Mouse (Mus musculus) splenic B cell, adult 2 months (primary cell): Measurements from ENCODE around the gene Cel.

ENCODE experiments used
- DNase-seq: peaks from one replicate; pipeline ENCODE4 v3.0.0-alpha.2; 2011; ENCODE audit warnings: low read depth, low spot score
- H3K27me3 ChIP-seq: 2 replicates; pipeline ENCODE4 v1.6.1; 2012; ENCODE audit warnings: mild to moderate bottlenecking, low read length, moderate library complexity, mixed read lengths; ENCODE audit not compliant: control insufficient read depth, poor library complexity, insufficient read depth, severe bottlenecking
- H3K36me3 ChIP-seq: 2 replicates; pipeline ENCODE4 v1.6.1; 2012; ENCODE audit warnings: mild to moderate bottlenecking, low read length, moderate library complexity, mixed read lengths; ENCODE audit not compliant: control insufficient read depth, poor library complexity, insufficient read depth, severe bottlenecking

Gene Cel

DNA sequence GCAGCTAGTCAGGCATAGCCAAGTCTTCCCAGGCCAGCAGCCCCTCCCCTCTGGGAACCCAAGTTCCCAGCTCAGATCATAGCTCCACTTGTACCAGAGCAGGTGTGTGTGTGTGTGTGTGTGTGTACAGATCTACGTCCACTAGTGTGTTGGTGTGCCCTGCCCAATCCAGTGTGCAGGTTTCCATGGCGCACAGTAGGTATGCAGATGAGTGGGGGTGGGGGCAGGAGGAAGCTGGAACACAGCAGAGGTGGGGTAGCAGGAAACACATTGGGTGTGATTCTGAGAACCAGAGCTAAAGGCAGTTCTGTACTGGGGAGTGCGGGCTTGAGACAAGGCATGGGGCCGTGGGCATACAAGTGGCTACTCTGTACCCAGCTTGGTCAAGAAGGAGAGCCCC is 1.2 kb upstream of the Cel start:
- Histone ChIP-seq H3K27me3 (no peaks in the 10 kb centered on the region), H3K36me3 (no peaks in the 10 kb centered on the region; the same call in 1 of the 2 replicates)
- no peak for DNase-seq

DNA sequence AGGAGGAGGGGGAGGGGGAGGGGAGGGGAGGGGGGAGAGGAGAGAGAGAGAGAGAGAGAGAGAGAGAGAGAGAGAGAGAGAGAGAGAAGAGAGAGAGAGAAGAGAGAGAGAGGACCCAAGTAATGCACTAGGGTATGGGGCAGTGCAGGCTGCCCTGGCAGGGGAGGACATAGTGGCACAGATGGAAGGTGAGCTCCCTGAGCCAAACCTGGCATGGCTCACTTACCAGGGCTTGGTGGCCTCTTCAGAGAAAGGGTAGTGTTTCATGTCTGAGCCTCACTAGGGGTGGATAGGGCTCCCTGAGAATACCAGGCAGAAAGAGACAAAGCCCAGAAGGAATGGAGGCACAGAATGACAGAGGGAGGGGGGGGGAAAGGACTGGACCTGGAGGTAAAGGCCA is 627 bp upstream of the Cel start:
- Histone ChIP-seq H3K36me3 (no peaks in the 10 kb centered on the region; the same call in 1 of the 2 replicates), H3K27me3 (no peaks in the 10 kb centered on the region)
- DNase-seq, result no peak

DNA sequence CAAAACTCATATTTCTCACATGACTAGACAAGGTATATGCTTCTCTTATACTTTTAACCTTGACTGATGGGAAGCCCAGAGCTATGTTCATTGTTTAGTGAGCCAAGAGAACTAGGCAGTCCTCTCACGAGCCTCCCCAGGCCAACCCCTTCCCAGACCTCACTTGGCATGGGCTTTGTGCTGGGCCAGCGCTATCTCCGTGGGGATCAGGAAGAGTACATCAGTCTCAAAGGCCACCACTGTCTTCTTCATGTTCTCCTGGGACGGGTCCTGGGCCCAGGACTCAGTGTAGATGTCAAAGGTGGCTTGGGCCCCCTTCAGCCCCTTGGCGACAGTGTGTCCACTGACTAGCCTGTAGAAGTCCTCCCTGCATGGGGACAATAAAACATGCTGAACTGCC is 5.8 kb downstream of the Cel start:
- no peak for DNase-seq
- H3K27me3 ChIP-seq, result no peaks in the 10 kb centered on the region
- H3K36me3 ChIP-seq, result no peaks in the 10 kb centered on the region; the same call in 1 of the 2 replicates

DNA sequence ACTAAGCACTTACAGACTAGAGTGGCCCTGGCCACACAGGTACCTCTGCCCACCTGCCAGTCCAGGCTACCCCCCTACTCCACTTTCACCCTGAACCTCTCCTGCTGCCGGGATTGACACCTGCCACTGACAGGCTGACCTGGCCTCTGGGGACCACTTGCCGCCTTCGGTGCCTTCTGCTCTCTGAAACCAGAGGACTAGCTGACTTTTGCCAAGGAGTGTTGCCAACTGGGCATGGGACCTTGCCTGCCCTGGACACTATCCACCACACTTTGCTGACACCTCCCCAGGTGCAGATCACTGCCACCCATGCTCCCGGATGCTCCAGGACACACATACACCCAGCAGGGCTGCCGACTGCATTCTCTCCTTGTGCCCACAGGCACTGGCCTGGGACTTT is 10.9 kb downstream of the Cel start:
- H3K36me3 ChIP-seq, result peaks cover 14% of the 10 kb centered on the region
- H3K27me3 ChIP-seq, result no peaks in the 10 kb centered on the region
- DNase-seq, result no peak

DNA sequence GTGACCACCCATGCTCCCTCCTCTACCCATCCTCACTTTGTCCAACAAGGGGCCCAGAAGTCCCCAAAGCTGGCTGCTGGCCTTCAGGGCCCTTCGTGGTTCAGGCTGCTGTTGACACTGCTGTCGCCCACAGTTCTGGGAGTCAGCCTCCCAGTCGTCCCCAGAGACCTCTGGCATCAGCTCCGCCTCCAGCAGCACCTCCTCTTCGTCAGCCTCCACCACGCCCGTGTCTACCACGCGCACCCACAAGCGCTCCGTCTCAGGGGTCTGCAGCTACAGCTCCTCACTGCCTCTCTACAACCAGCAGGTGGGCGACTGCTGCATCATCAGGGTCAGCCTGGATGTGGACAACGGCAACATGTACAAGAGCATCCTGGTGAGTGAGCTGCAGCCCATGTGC is 14.0 kb downstream of the Cel start:
- no peak for DNase-seq
- Histone ChIP-seq H3K36me3 (peaks cover 16% of the 10 kb centered on the region), H3K27me3 (no peaks in the 10 kb centered on the region)

DNA sequence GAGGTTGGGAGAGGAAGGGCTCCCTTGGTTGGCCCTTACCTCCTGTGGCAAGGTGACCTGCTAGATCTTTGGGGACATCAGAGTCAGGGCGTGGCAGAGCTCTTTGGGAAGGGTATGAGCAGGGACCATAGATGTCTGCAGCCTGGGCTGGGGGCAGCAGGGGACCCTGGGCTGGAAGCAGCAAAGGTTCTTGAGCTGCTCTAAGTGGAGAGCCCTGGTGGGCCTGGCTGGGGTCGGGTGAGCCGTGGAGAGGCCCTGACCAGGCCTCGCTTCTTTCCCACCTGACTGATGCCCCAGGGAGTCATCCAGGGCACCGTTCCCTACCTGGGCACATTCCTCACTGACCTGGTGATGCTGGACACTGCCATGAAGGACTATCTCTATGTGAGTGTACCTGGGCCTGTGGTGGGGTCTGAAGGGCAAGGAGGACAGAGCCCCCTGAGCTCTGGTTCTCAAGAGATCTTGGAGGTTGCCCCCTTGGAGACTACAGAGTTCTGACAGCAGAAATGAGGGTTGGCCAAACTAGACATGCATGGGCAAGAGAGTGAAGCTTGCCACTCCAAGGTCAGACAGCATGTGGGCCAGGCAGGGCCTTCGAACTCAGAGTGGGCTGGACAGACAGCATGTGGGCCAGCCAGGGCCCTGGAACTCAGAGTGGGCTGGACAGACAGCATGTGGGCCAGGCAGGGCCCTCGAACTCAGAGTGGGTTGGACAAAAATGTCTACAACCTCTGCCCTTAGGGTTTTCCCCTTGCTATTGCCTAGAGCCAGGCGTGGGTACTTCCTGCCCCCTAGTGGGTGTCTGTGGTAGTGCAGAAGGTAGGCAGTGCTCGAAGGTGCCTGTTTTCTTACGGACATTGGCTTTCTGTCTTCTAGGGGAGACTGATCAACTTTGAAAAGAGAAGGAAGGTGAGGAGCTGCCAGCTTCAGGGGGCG is 15.7 kb downstream of the Cel start:
- peaks cover 16% of the 10 kb centered on the region for H3K36me3 ChIP-seq
- H3K27me3 ChIP-seq, result no peaks in the 10 kb centered on the region
- peak; percentile 94 for DNase-seq

DNA sequence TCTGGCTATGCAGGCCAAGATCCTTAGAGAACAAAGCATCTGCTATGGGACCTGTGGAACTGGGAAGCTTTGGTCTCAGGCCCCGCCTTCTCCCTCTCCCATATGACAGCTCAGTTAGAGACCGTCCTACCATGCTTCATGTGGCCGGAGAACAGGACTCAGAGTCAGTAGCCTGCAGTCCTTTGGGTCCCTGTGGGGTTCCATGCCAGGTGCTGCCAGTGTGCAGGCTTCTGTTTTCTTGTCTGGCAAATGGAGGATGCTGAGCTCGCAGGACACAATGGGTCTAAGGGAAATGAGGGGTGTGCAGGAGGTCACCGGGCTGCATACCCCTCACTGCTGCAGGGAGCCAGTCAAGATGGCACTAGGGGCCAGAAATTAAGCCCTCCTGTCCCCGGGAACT is 16.6 kb downstream of the Cel start:
- no peaks in the 10 kb centered on the region for H3K27me3 ChIP-seq
- no peak for DNase-seq
- H3K36me3 ChIP-seq, result peaks cover 16% of the 10 kb centered on the region

DNA sequence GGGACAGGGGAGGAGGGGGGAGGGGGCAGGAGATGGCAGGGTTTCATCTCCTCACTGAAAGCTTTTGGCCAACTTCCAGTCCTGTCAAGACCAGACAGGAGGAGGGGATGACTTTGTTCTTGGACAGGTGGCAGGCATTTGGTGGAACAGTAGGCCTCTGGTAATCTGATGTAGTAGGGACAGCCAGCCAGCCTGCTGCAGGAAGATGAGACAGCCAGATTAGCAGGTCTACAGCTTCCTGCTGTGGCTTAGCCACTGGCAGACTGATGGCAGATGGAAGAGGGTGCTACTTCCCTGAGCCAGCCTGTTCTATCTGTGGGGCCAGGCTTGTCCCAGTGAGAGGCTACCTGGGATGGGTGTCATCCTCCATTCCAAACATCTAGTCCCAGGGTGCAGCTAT is 17.2 kb downstream of the Cel start:
- Histone ChIP-seq H3K27me3 (no peaks in the 10 kb centered on the region), H3K36me3 (peaks cover 14% of the 10 kb centered on the region)
- DNase-seq, result no peak

DNA sequence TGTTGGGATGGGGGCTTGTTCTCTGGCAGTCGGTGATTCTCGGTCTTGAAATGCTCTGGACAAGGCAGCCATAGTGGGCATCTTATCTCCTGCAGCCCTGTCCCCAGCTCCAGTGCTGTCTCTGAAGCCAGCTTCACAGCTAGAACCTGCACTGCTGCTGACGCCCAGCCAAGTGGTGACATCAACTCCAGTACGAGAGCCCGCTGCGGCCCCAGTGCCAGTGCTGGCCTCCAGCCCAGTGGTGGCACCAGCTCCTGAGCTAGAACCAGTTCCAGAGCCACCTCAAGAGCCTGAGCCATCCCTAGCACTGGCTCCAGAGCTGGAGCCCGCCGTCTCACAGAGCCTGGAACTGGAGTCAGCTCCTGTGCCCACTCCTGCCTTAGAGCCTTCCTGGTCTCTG is 19.3 kb downstream of the Cel start:
- Histone ChIP-seq H3K36me3 (peaks cover 2% of the 10 kb centered on the region; the same call in 1 of the 2 replicates), H3K27me3 (no peaks in the 10 kb centered on the region)
- no peak for DNase-seq

DNA sequence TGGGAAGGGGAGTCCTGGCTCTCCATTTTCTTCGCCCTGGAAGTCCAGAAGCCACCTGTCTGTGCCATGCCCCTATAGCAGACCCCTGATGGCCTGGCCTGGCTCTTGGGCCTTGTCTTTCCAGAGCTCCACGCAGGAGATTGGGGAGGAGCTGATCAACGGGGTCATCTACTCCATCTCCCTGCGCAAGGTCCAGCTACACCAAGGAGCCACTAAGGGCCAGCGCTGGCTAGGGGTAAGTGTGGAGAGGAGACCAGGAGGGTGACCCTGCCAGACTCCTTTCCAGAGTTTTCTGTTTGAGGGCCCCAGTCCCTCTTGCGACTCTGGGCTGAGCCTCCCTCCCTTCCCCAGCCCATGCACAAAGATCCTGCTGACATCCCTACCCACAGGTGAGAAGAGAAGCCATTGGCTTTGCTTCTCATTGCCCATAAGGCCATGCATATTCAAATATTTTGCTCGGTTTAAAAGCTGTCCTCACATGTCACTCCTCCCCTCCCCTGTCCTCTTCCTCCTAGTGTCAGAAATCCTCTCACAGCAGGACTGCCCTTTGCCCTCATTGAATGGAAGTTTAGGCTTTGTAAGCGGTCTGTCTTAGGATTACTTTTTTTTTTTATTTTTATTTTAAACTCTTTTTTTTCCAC is 22.5 kb downstream of the Cel start:
- Histone ChIP-seq H3K36me3 (0 out of 2 replicates have a peak, but pooled peaks cover 2% of the 10 kb centered on the region), H3K27me3 (no peaks in the 10 kb centered on the region)
- DNase-seq, result peak; percentile 54

DNA sequence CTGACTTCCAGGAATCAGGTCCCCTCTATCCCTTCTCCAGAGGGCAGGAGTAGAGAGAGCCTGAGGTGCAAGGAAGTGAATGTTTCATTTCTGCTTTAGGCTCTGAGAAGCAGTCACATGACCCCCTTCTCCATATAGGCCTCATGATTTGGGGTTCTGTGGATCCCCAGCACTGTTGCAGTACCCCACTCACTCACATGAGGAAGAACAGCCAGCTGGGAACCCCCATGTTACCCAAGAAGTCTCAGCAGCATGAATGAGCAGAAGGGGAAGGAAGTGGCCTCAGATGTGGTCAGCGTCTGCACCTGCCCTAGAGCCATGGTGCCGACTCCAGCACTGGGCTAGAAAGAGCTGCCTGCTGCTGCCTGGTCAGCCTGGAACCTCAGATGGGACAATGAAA is 23.3 kb downstream of the Cel start:
- H3K27me3 ChIP-seq, result no peaks in the 10 kb centered on the region
- no peaks in the 10 kb centered on the region for H3K36me3 ChIP-seq
- DNase-seq, result peak; percentile 93

DNA sequence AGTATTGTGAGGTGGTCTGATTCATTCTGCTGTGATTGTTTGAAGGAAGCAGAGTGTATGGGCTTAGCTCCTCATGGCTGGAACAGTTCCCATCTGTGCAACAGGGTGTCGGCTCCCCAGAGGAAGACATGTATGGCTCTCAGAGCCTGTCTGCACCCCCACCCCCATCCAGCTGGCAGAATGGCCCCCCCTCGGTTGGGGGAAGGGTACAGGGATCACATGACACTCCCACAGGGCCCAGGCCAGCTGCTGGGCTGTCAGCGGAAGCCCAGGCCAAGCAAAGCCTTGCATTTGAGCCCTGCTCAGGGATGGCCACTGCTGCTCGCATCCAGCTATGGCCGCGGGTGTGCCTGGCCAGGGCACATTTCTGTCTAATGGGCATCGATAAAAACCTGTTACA is 24.0 kb downstream of the Cel start:
- DNase-seq, result peak; percentile 66
- Histone ChIP-seq H3K36me3 (no peaks in the 10 kb centered on the region), H3K27me3 (no peaks in the 10 kb centered on the region)

DNA sequence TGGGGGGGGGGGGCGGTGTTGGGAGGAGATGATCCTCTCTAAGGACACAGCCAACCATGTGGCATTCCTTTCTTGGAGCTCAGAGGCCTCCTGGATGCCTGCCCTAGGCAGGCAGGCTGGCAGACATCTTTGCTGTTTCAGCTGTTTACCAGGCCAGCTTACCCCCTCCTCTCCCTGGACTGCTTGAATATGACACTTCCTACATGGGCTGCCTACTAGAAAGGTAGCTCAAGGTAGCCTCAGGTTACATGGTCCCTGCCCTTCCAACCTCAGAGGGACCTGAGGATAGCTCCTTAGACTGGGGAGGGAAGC is 24.4 kb downstream of the Cel start:
- Histone ChIP-seq H3K36me3 (no peaks in the 10 kb centered on the region), H3K27me3 (no peaks in the 10 kb centered on the region)
- peak; percentile 19 for DNase-seq

DNA sequence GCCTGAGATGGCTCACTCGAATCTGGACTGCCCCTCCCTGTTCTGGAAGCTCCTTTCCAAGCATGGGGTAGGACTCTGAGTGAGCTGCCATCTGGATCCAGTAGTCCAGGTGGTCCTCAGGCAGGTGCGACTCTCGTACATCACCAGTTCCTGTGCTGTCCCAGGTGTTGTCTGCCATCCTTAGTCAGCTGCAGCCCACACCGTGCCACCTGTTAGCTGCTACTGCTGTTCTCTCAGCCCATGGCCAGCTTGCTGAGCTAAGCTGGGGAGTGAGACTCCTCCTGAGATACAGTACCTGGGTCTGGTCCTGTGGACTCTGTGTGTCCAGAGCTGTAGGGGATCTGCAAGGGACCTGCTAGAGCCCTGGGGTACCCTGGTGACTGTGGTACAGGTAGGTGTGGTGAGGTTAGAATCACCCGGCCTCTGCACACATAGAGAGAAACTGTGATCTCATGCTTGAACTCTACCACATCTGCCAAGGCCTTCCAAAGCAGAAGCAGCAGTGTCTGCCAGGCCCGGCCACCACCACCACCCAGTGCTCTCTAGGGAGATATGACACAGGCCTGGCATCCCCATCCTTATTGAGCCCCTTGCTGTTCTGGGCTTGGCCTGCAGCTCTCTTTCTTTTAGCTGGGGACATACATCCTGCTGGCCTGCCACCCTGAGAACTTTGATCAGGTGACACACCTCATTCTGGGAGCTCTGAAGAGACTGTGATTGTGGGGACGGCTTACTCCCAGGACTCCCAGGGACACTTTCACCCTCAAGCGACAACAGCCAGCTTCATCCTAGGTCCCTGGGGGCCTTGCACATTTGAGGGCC is 25.0 kb downstream of the Cel start:
- Histone ChIP-seq H3K27me3 (no peaks in the 10 kb centered on the region), H3K36me3 (no peaks in the 10 kb centered on the region)
- DNase-seq, result peak; percentile 76

DNA sequence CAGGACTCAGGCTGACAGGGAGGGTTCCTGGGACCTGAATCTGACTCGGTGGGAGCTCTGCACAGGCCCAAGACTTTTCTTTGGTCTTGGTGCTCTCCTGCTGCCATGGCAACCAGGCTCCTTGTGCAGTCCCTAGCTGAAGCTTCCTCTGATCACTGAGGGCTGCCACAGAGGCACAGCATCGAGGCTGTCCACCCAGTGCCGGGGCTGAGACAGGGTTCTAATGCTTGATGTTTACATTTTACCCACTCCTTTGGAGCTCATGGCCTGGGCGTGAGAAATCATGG is 25.6 kb downstream of the Cel start:
- Histone ChIP-seq H3K27me3 (no peaks in the 10 kb centered on the region), H3K36me3 (no peaks in the 10 kb centered on the region)
- DNase-seq, result peak; percentile 52
